Mouse (Mus musculus) spleen, adult 2 months (tissue): ENCODE results near the gene Ifna4. TPM values are rescaled to one million over a fixed set of nuclear protein-coding genes. Genes with fewer than 3 reads are reported as not detected.
"Not testable (repeated sequence)": the region's sequence is repeated elsewhere in the genome, so short reads cannot be mapped to it uniquely, and the experiment has no call there.

ENCODE experiments used
- DNase-seq, 2 experiments: peaks; one replicate each; pipeline versions ENCODE4 v3.0.0 to v3.0.0-alpha.2; 2012 to 2021; ENCODE audit warnings: low spot score in 2 of 2, low read depth in 1 of 2
- H3K27ac ChIP-seq: fragments of 200-500 bp; 2 replicates; pipeline ENCODE4 v1.5.1; 2012; ENCODE audit warnings: low read length, inconsistent platforms; ENCODE audit not compliant: insufficient read depth
- H3K27me3 ChIP-seq: fragments of 200-500 bp; 2 replicates; pipeline ENCODE4 v1.6.1; 2012; ENCODE audit warnings: mild to moderate bottlenecking, moderate library complexity, low read length, inconsistent platforms; ENCODE audit not compliant: control insufficient read depth, insufficient read depth
- H3K36me3 ChIP-seq: fragments of 200-500 bp; 2 replicates; pipeline ENCODE4 v1.6.1; 2012; ENCODE audit warnings: mild to moderate bottlenecking, low read length, inconsistent platforms; ENCODE audit not compliant: control insufficient read depth, insufficient read depth
- H3K4me1 ChIP-seq: fragments of 200-500 bp; 2 replicates; pipeline ENCODE4 v1.6.1; 2011; ENCODE audit warnings: inconsistent platforms; ENCODE audit not compliant: control insufficient read depth, insufficient read depth, insufficient read length
- H3K4me3 ChIP-seq: fragments of 200-500 bp; 2 replicates; pipeline ENCODE4 v1.5.1; 2011; ENCODE audit warnings: mild to moderate bottlenecking, inconsistent platforms; ENCODE audit not compliant: insufficient read depth, insufficient read length; ENCODE audit errors: extremely low read depth
- CTCF ChIP-seq: fragments of 200-500 bp; IDR thresholded peaks from 2 replicates; pipeline ENCODE4 v1.5.1; 2011; ENCODE audit warnings: mild to moderate bottlenecking, inconsistent platforms; ENCODE audit not compliant: insufficient read depth, insufficient read length, insufficient replicate concordance; ENCODE audit errors: extremely low read depth
- POLR2A ChIP-seq: fragments of 200-500 bp; IDR thresholded peaks from 2 replicates; pipeline ENCODE4 v1.6.1; 2011; ENCODE audit warnings: low read depth, low read length, inconsistent platforms
- WGBS: fragments of 180-500 bp; shearing (Covaris S2); methylation state at CpG from one replicate; pipeline ENCODE4 v1.1.7; 2018; 5-methylcytosine and 5-hydroxymethylcytosine counted together
- polyA plus RNA-seq: library from polyadenylated mRNA; depleted of rRNA; stranded (reverse); fragments of >200 nt; gene quantifications from 2 replicates; pipeline ENCODE4 v1.2.3, GENCODE M21; 2012; rRNA removed

The Ifna4 gene
- polyA plus RNA-seq: not detected in 2 replicates

DNA sequence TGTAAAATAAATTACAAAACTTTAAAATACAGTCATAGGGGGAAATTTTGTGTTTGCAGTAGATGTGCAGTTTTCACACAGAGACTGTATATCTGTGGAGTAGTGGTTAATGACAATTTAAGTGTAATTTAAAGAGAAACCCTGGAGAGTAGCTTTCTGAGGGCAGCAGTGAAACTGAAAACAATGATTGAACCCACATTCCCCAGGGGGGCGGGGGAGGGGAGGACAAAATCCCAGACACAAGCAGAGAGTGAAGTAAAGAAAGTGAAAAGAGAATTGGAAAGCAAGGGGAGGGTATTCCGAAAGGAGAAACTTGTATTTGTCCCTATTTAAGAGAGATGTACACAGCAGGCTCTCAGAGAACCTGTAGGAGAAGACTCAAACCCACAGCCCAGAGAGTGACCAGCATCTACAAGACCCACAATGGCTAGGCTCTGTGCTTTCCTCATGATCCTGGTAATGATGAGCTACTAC is at the start of gene Ifna4:
Gene Ifna4 (plus strand): TSS at position 424 of the 474 bp plus-strand sequence.
- no peak for DNase-seq
- Histone ChIP-seq H3K27ac (no peak within 1 kb of the TSS), H3K27me3 (no peaks in the 10 kb centered on the region), H3K36me3 (no peaks in the 10 kb centered on the region), H3K4me3 (no peak within 1 kb of the TSS), H3K4me1 (no peaks in the 10 kb centered on the region; the same call in 1 of the 2 replicates)
- WGBS: 78% methylated on average over 2 of the region's 2 CpGs
- TF ChIP-seq CTCF: no peak
- TF ChIP-seq POLR2A: no peak

DNA sequence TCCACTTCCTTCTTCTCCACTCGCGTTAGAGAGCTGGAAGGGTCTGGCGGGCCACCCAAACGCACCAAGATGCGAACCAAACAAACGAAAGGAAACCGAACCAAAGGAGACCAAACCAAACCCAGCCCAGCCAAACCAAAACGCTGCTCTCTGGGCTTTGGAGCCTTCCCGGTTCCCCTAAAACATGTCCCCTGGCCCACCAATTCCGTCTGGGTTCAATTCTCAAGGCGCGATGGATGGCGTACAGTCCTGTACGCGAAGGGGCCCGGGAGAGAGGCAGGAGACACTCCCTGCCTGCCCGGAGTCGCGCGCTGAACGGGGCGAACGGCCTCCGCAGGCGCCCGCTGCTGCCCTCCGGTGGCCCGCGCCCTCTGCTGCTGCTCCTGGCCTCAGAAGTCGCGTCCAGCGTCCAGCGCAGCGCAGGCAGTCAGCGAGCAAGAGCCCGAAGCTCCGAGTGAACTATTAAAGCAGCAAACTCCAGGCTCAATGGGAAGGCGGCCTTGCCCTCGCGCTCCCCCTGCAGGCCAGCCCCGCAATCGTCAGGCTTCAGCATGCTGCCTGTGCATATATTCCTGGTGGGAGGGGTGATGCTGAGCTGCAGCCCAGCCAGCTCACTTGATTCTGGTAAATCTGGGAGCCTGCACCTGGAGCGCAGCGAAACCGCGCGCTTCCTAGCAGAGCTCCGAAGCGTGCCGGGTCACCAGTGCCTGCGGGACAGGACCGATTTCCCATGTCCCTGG is 47.6 kb upstream of the Ifna4 start, which contains the start of gene Gm13275:
Gene Gm13275 (plus strand): TSS at position 552 of the 740 bp plus-strand sequence.
- H3K36me3 ChIP-seq, H3K4me3 ChIP-seq, H3K4me1 ChIP-seq, H3K27me3 ChIP-seq, H3K27ac ChIP-seq: not testable (repeated sequence)
- 3% methylated on average over 17 of the region's 52 CpGs for WGBS
- DNase-seq: peak in 1 of 2 experiments; percentile 56

DNA sequence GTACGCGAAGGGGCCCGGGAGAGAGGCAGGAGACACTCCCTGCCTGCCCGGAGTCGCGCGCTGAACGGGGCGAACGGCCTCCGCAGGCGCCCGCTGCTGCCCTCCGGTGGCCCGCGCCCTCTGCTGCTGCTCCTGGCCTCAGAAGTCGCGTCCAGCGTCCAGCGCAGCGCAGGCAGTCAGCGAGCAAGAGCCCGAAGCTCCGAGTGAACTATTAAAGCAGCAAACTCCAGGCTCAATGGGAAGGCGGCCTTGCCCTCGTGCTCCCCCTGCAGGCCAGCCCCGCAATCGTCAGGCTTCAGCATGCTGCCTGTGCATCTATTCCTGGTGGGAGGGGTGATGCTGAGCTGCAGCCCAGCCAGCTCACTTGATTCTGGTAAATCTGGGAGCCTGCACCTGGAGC is 44.6 kb upstream of the Ifna4 start, which contains the start of gene Gm13279:
Gene Gm13279 (plus strand): TSS at position 301 of the 400 bp plus-strand sequence.
- whole genome bisulfite sequencing: no CpG with 5 or more reads among the region's 28 CpGs
- DNase-seq, H3K36me3 ChIP-seq, H3K27me3 ChIP-seq, H3K4me1 ChIP-seq, H3K27ac ChIP-seq, H3K4me3 ChIP-seq: not testable (repeated sequence)

DNA sequence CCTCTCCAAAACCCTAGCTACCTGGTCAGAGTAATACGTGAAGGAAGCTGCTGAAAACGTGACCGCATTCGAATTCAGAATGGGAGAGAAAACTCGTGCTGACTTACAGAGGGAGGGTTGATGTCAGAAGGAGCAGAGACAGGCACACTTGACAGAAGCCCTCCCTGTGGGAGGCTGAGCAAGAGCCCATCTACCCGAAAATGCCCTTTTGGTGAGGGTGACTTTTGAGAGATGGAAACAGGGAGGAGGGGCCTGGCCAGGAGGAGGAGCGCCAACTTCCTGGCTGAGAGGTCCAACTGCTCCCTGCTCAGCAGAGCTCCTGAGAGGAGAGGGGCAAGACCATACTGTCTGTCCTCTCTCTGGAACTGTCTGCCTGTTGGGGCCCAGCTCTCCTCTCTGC is 42.3 kb upstream of the Ifna4 start, which contains the start of gene Gm13285:
Gene Gm13285 (plus strand): TSS at position 301 of the 400 bp plus-strand sequence.
- H3K27me3 ChIP-seq, H3K27ac ChIP-seq, H3K4me3 ChIP-seq, H3K4me1 ChIP-seq, H3K36me3 ChIP-seq, DNase-seq: not testable (repeated sequence)
- WGBS: 5% methylated on average over 6 of the region's 7 CpGs

DNA sequence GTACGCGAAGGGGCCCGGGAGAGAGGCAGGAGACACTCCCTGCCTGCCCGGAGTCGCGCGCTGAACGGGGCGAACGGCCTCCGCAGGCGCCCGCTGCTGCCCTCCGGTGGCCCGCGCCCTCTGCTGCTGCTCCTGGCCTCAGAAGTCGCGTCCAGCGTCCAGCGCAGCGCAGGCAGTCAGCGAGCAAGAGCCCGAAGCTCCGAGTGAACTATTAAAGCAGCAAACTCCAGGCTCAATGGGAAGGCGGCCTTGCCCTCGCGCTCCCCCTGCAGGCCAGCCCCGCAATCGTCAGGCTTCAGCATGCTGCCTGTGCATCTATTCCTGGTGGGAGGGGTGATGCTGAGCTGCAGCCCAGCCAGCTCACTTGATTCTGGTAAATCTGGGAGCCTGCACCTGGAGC is 38.7 kb upstream of the Ifna4 start, which contains the start of gene Gm13287:
Gene Gm13287 (plus strand): TSS at position 301 of the 400 bp plus-strand sequence.
- H3K27ac ChIP-seq, H3K4me1 ChIP-seq, H3K36me3 ChIP-seq, H3K4me3 ChIP-seq, H3K27me3 ChIP-seq, DNase-seq: not testable (repeated sequence)
- WGBS: no CpG with 5 or more reads among the region's 29 CpGs

DNA sequence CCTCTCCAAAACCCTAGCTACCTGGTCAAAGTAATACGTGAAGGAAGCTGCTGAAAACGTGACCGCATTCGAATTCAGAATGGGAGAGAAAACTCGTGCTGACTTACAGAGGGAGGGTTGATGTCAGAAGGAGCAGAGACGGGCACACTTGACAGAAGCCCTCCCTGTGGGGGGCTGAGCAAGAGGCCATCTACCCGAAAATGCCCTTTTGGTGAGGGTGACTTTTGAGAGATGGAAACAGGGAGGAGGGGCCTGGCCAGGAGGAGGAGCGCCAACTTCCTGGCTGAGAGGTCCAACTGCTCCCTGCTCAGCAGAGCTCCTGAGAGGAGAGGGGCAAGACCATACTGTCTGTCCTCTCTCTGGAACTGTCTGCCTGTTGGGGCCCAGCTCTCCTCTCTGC is 36.4 kb upstream of the Ifna4 start, which contains the start of gene Gm13288:
Gene Gm13288 (plus strand): TSS at position 301 of the 400 bp plus-strand sequence.
- WGBS: no CpG with 5 or more reads among the region's 8 CpGs
- not testable (repeated sequence) for DNase-seq, H3K27ac ChIP-seq, H3K27me3 ChIP-seq, H3K36me3 ChIP-seq, H3K4me1 ChIP-seq
- H3K4me3 ChIP-seq: 0 out of 2 replicates have a peak within 1 kb of the TSS, but pooled peaks have one; percentile 27

DNA sequence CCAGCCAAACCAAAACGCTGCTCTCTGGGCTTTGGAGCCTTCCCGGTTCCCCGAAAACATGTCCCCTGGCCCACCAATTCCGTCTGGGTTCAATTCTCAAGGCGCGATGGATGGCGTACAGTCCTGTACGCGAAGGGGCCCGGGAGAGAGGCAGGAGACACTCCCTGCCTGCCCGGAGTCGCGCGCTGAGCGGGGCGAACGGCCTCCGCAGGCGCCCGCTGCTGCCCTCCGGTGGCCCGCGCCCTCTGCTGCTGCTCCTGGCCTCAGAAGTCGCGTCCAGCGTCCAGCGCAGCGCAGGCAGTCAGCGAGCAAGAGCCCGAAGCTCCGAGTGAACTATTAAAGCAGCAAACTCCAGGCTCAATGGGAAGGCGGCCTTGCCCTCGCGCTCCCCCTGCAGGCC is 35.9 kb upstream of the Ifna4 start:
- 0% methylated on average over 3 of the region's 34 CpGs for WGBS

More for the DNA sequence above, 35.9 kb upstream of the Ifna4 start:
- not testable (repeated sequence) for H3K27ac ChIP-seq, H3K27me3 ChIP-seq, H3K4me1 ChIP-seq, DNase-seq, H3K36me3 ChIP-seq
- 0 out of 2 replicates have a peak overlapping the region, but pooled peaks have one; percentile 27 for H3K4me3 ChIP-seq
